Mouse (Mus musculus) gastrocnemius, postnatal 4 days (tissue): ENCODE measurements around the gene Taar8a. TPM values are rescaled to one million over a fixed set of nuclear protein-coding genes. Genes with fewer than 3 reads are reported as not detected.
"Not testable (repeated sequence)": the region's sequence is repeated elsewhere in the genome, so short reads cannot be mapped to it uniquely, and the experiment has no call there.

ENCODE experiments used
- DNase-seq, 2 experiments: peaks; one replicate each; pipeline ENCODE4 v3.0.0; 2021 to 2022; ENCODE audit warnings: low spot score in 2 of 2, mixed read lengths in 2 of 2
- long read RNA-seq, 2 experiments: library from polyadenylated mRNA; stranded (forward); transcript quantifications; one replicate each; pipeline ENCODE4 v2.0.0; 2021
- total RNA-seq, 2 experiments: library from RNA; stranded (reverse); gene quantifications; 2 replicates each; pipeline ENCODE4 v1.2.3; 2021

Taar8a gene
- not detected for total RNA-seq
- long read RNA-seq, experiment 1 = 0 reads
- long read RNA-seq, experiment 2 = 0 reads

- not testable (repeated sequence) for DNase-seq
Measured at GRCm38 (mm10) chr10:24076200-24076599, at the start of gene Taar8a. Gene Taar8a, plus strand, starts transcription at chr10:24076500.

DNA sequence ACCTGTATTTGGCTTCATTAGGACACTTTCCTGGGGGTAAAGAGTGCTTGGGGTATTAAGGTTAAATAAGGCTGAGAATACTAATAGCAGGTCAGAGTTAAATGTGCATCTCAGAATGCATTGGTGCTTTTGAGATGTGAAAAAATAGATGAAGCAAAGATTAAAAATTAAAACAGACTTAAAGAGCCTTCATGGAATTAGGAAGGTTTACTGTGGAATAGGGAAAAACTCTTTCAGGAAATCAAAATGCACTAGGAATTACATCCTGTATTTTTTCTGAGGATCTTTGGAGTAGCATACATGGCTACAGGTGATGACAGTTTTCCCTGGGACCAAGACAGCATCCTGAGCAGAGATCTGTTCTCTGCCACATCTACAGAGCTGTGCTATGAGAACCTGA is 49.4 kb upstream of the Taar8a start, which contains the start of gene Taar7d:
Gene Taar7d, plus strand, starts transcription at position 301 of the 400 bp plus-strand sequence.
- DNase-seq = no peak

DNA sequence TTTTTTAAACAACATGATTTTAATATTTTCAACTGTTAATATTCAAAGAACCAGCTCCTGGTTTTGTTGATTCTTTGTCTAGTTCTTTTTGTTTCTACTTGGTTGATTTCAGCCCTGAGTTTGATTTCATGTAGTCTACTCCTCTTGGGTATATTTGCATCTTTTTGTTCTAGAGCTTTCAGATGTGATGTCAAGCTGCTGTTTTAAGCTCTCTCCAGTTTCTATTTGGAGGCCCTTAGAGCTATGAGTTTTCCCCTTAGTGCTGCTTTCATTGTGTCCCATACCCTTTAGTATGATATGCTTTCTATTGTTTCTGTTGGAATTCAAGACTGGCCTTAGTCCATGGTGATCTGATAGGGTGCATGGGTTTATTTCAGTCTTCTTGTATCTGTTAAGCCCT is 45.0 kb upstream of the Taar8a start:
- DNase-seq = no peak

GRCm38 (mm10) chr10:24037314-24037713 is 39.0 kb upstream of the Taar8a start, which contains the start of gene Taar7e:
Gene Taar7e, plus strand, starts transcription at chr10:24037614.
- no peak for DNase-seq

DNA sequence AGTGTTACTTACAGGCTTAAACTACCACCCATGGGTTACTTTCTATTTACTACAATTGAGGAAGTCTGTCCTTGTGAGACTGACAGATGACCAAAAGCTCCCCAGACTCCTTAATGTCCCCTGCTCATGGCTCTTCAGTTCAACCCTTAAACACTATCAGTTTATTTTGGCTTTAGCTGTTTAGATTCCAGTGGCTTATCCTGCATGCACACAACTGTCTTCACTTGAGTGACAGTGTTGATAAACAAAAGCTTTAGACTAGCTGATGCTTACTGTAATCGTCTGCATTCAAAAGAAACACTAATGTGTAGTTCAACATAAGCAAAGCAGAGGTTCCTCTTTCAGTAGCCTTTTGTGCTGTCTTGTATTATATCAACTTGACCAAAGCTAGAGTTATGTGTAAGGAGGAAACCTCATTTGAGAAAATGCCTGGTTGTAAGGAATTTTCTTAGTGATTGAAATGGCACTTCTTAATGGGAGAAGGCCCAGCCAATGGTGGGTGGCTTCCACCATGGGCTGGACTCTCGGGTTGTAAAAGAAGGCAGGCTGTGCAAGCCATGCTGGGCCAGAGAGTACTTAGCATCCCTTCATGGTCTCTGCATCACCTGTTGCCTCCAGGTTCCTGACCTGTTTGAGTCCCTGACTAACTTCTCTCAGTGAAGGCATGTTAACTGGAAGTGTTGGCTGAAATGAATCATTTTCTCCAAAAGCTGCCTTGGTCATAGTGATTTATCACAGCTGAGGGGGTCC is 36.0 kb upstream of the Taar8a start:
- no peak for DNase-seq

- no peak for DNase-seq
Measured at GRCm38 (mm10) chr10:24049210-24049609, 27.1 kb upstream of the Taar8a start, which contains the start of gene Taar7f. Gene Taar7f, plus strand, starts transcription at chr10:24049510.

DNA sequence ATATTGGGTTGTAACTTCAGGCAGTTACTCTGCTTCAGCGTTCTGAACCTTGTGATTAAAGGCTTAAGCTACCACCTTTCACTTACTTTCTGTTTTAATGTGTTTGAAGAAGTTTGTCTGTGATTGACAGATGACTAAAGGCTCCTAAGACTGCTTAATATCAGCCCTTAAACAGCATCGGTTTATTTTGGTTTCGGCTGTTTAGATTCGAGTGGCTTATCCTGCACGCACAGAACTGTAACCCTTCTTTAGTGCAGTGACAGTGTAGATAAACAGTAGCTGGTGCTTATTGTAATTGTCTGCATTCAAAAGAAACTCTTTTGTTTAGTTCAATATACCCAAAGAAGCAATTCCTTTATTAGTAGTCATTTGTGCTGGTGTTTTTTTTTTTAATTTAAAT is 24.3 kb upstream of the Taar8a start:
- DNase-seq = no peak

GRCm38 (mm10) chr10:24058986-24059385 is 17.3 kb upstream of the Taar8a start:
- DNase-seq = no peak

GRCm38 (mm10) chr10:24074751-24075150 is 1.5 kb upstream of the Taar8a start:
- DNase-seq = not testable (repeated sequence)

DNA sequence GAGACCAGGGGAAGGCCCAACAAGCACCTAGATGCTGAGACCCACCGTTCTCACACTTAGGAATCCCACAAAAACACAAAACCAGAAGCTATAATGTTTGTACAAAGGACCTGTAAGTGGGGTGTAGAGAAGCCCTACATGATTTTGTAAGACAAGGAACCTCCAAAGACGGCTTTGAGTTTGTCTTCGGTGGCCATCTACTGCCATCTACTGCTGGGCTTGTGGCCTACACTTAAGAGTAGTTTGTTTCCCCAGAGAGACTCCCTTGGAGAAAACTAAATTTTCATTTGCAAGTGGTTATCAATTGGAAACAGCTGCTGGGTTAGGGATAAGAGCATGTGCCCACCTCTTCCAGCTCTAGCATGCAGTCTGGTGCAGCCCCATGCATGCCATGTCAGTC is 3.9 kb downstream of the Taar8a start:
- peak in 1 of 2 experiments; percentile 8 for DNase-seq

- no peak for DNase-seq
Measured at GRCm38 (mm10) chr10:24085936-24086335, 9.6 kb downstream of the Taar8a start.

DNA sequence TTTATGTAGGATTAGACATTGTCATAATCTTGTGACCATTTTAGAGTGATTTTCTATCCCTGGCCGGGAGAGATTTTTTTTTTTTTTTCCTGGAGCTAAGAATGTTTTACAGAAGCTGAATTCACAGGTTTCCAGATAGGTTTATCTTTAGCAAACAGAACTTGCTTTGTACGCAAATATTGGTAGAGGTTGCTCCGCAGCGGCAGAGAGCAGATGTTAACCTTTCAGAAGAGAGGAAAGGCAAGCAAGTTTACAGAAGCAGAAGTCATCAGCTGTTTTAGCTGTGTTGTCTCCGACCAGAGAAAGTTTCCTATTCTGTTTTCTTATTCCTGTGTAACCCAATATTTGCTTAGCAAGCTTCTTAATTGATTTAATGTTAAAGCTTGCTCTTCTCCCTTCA is 10.3 kb downstream of the Taar8a start:
- no peak for DNase-seq

DNA sequence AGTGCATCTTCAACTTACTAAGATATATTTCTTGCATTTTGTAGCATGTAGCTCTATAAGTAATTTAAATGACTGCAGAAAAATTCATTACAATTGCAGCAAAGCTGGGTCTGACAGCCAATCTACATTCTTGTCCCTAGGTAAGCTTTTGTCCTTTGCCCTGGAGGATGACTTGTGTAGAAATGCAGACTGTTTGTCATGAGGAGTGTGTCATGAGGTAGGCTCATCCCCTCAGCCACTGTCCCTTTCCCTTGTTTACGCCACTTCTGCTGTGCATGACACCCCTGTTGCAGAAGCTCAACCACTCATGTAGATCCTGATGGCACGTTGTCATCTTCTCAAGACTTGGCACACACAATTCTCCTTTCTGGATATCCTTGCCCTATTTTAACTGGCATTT is 10.9 kb downstream of the Taar8a start:
- no peak for DNase-seq

GRCm38 (mm10) chr10:24092194-24092593 is 15.9 kb downstream of the Taar8a start, which contains the start of gene Taar8b:
Gene Taar8b, minus strand, starts transcription at chr10:24092294.
- no peak for DNase-seq

DNA sequence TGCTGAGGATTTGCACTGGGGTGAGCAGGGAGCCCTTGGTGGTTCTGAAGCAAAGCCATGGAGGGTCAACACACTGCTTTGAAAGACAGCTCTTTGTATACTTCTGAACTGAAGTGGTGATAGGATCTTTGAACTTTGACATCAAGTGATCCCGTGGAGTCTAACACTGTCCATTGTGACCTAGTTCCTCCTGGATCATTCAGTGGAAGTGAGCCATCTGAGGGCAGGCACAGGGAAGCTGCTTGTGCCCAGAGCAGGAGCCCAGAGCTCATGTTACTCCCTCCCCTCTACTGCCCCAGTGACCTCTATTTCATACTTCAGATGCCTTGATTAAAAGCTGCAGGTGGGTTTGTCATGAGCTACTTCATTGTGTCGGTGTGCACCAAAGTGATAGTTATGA is 20.7 kb downstream of the Taar8a start:
- not testable (repeated sequence) for DNase-seq

GRCm38 (mm10) chr10:24101812-24102211 is 25.5 kb downstream of the Taar8a start, which contains the start of gene Taar8c:
Gene Taar8c, minus strand, starts transcription at chr10:24101912.
- DNase-seq = not testable (repeated sequence)

DNA sequence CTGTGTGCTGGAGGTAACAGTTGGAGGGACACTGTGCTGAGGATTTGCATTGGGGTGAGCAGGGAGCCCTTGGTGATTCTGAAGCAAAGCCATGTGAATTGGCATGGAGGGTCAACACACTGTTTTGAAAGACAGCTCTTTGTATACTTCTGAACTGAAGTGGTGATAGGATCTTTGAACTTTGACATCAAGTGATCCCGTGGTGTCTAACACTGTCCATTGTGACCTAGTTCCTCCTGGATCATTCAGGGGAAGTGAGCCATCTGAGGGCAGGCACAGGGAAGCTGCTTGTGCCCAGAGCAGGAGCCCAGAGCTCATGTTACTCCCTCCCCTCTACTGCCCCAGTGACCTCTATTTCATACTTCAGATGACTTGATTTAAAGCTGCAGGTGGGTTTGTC is 27.0 kb downstream of the Taar8a start:
- not testable (repeated sequence) for DNase-seq

GRCm38 (mm10) chr10:24107747-24108146 is 31.4 kb downstream of the Taar8a start:
- no peak for DNase-seq

DNA sequence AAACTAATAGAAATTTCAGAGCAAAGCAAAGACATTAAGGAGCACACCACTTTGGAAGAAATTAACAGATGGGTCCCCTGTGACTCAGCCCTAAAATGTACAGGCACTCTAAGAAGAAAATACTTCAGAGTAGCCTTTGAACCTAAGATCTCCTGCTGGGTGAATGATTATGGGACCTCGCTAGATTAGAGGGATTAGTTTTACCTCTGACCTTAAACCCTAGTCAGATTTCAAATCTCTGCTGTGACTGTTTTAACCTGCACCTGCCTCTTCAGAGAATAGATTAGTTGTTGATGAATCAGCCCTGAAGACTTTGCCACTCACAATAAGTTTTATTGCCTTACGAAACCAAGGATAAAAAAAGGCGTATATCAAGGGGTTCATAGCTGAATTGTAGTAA is 31.9 kb downstream of the Taar8a start:
- DNase-seq = no peak

DNA sequence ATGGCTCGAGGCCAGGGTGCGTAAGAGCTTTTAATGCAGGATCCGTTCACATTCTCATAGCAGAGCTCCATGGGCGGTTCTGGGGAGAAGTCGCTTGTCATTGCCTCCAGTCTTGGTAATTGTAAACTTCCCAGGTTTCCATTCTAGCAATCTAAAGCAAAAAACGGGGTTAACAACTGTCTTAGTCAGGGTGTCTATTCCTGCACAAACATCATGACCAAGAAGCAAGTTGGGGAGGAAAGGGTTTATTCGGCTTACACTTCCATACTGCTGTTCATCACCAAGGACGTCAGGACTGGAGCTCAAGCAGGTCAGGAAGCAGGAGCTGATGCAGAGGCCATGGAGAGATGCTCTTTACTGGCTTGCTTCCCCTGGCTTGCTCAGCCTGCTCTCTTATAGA is 33.1 kb downstream of the Taar8a start, which contains the start of gene Taar9:
Gene Taar9, minus strand, starts transcription at position 101 of the 400 bp plus-strand sequence.
- DNase-seq = not testable (repeated sequence)

DNA sequence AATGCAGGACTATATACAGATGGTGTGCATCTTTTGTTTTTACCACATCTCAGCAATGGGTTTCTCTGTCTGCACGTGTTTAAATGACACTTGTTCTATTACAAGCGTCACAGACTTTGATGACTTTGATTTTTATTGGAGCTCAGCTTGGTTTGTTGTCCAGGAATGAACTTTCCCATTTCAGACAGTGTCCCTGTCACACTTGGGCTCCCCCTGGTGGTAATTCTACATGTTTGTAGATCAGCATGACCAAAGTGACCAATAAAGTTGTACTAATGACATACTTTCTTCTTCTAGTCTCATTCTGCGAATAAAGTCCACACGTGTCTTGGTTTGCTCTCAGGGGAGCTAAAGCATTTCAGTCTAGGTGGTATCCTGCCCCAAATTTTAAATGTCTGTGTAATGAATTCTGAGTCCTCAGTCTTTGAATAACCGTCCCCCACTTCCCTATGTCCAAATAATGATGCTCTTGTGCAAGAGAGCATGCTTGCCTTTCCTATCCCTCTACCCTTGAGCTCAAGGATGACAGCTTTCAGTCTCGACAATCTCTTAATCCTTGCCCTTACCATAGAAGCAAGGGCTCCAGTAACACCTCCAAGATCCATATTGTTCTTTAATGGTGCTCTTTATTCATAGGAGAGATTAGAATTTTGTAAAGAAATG is 34.9 kb downstream of the Taar8a start:
- peak in 1 of 2 experiments; percentile 43 for DNase-seq
